Mouse (Mus musculus): ENCODE data around the gene Lax1. TPM values are rescaled to one million over a fixed set of nuclear protein-coding genes. Genes with fewer than 3 reads are reported as not detected.

The Lax1 gene
- total RNA-seq, 2 experiments from 2014 or later = 0.36 TPM; not detected in 1

GRCm38 (mm10) chr1:133653033-133653432, 36.9 kb downstream of the Lax1 start:
- intact Hi-C loops (cut with DNase I) = no loop called here
- no peak for DNase-seq (ENCODE audit: low spot score)

GRCm38 (mm10) chr1:133650288-133651055, 39.4 kb downstream of the Lax1 start:
- no peak for DNase-seq (ENCODE audit: low spot score)
- intact Hi-C loops (cut with DNase I) = no loop called here

DNA sequence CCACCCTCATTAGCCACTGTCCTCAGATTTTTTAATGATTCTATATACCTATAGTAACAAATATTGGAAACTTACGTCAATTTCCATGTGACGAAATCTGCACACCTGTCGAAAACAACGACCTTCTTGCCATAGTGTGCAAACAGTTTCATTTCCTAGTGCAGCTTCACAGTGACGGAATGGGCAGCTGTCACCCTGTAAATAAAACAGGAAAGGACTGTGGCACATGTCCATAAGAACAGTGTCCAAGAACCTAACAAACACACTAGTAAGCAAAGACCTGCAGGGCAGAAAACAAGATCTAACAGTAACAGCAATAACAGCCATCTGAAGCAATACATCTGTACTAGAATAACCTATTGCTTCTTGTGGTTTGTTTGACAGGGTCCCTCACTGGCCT, 44.3 kb downstream of the Lax1 start:
- intact Hi-C loops (cut with DNase I) = no loop called here
- DNase-seq (ENCODE audit: low spot score) = no peak

DNA sequence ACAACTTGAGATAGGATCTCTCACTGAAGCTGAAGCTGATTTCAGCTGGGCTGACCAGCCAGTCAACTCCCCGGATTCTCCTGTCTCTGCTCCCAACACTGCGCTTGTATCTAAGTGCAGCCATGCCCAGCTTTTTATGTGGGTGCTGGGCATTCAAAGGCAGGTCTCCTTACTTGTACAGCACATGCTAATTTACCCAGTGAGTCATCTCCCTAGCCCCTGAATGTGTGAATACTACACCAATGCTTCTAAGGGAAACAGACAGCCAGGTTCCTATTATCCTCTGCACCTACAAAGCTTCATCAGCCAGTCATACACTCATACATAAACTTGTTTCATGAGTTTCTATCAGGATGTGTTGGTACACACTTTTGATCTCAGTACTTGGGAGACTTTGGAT, 48.7 kb downstream of the Lax1 start:
- DNase-seq (ENCODE audit: low spot score) = no peak
- intact Hi-C loops (cut with DNase I) = no loop called here

DNA sequence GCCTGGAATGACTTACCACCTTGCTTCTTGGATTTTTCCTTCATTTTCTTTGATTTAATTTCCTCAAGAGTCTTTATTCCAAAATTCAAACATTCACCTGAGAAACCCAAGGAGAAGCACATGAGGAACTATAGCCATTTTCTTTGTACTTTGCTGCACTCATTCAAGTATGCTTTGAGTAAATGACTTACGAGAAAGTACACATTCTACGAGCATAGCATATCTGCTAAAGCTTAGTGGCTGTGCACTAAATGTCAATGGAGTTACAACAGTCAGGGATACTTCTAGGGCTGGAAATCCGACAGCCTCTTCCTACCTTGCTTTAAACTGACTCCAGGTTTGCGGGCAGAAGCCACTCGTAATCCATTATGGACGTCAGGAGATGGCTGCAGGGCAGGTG, 51.4 kb downstream of the Lax1 start:
- intact Hi-C loops (cut with DNase I) = no loop called here
- DNase-seq (ENCODE audit: low spot score) = no peak

- intact Hi-C loops (cut with DNase I) = loop anchor here (5.0 kb wide), 1 partner anchor 265 kb away; no protein-coding TSS in a partner anchor
- no peak for DNase-seq (ENCODE audit: low spot score)
Observed at GRCm38 (mm10) chr1:133632168-133632567, 57.7 kb downstream of the Lax1 start.

Small RNAs within 50 kb of the gene (microRNA-seq; reads per million reads assigned to microRNA genes)
- gene Mir6903 = not detected

Other genes with a start within 250 kb of the Lax1 start
- gene Snrpe, start 79.8 kb downstream of the Lax1 start, total RNA-seq (2021) = 10 to 100 TPM; 69.7 to 75.6 TPM
- 1 to 10 TPM; 5.7 to 8.3 TPM for gene Zbed6, start 29.2 kb downstream of the Lax1 start, total RNA-seq (2021)
- 10 to 100 TPM; 15.7 to 15.9 TPM for gene Gm38394, start 28.8 kb downstream of the Lax1 start, total RNA-seq (2021)
- 10 to 100 TPM; 20.5 to 24.0 TPM for gene Atp2b4, start 110.9 kb upstream of the Lax1 start, total RNA-seq (2021)
- under 1 TPM; 0.36 to 0.42 TPM for gene Optc, start 217.9 kb upstream of the Lax1 start, total RNA-seq (2021)
- gene Prelp, start 231.3 kb upstream of the Lax1 start, total RNA-seq (2021) = 10 to 100 TPM; 30.4 to 36.3 TPM